ENCODE assay signal across 11 mouse cellular contexts in genomic region chr7:121410716-121411506, GRCm38 (mm10). TPM values are rescaled to one million over a fixed set of nuclear protein-coding genes. Genes with fewer than 3 reads are reported as not detected.
"Had no signal": no experiment of that assay in that cellular context is flagged by ENCODE, and none has a peak within 500 bp of the region (broad histone marks: within the 10 kb centered on the region; RNA-seq: fewer than 3 reads in every experiment).

No protein-coding gene starts in this region.

- H3K4me2 ChIP-seq: limb, embryonic 13.5 days; midbrain, embryonic 12.5 days had no signal

- H3K36me3 ChIP-seq: limb, embryonic 13.5 days; midbrain, embryonic 12.5 days had no signal

- H3K4me1 ChIP-seq: limb, embryonic 13.5 days; midbrain, embryonic 12.5 days had no signal

- H3K27me3 ChIP-seq: limb, embryonic 13.5 days; midbrain, embryonic 12.5 days had no signal

- H3K4me3 ChIP-seq: limb, embryonic 13.5 days; midbrain, embryonic 12.5 days had no signal

- H3K27ac ChIP-seq: limb, embryonic 13.5 days; liver, embryonic 14.5 days; midbrain, embryonic 12.5 days; stomach, postnatal 0 days had no signal

- DNase-seq: left cerebral cortex, postnatal 4 days; lung, adult 18-20 months; thymus, postnatal 4 days had no signal

- ATAC-seq: midbrain, embryonic 16.5 days had no signal

- H3K9ac ChIP-seq: limb, embryonic 13.5 days; liver, embryonic 14.5 days; midbrain, embryonic 12.5 days had no signal

- H3K9me3 ChIP-seq: limb, embryonic 13.5 days; midbrain, embryonic 12.5 days had no signal

RNA-seq across cellular contexts. Expression of gene Hs3st2, which starts 19.3 kb away (rescaled TPM):
- total RNA-seq: liver, adult 2 months; megakaryocyte-erythroid progenitor cell, adult 5-6 weeks; neutrophil, adult 5-6 weeks had no signal
- polyA plus RNA-seq: liver, adult 2 months had no signal
